Mouse (Mus musculus) heart, postnatal 4 days (tissue): ENCODE data around the gene Sprr2a1. TPM values are rescaled to one million over a fixed set of nuclear protein-coding genes. Genes with fewer than 3 reads are reported as not detected.

ENCODE experiments used
- total RNA-seq, 2 experiments: library from RNA; stranded (reverse); gene quantifications; 2 replicates each; pipeline ENCODE4 v1.2.3; 2021

The Sprr2a1 gene
- total RNA-seq, 2 experiments from 2014 or later = 0.19 TPM; not detected in 1

Other genes with a start within 250 kb of the Sprr2a1 start
- not detected for gene Pglyrp3, start 201.2 kb upstream of the Sprr2a1 start, total RNA-seq
- gene Lor, start 132.7 kb upstream of the Sprr2a1 start, total RNA-seq = under 1 TPM in 1 of 2 experiments, not detected in 1; 0.19 TPM
- gene Prr9, start 91.9 kb upstream of the Sprr2a1 start, total RNA-seq = not detected
- gene Lelp1, start 73.1 kb upstream of the Sprr2a1 start, total RNA-seq = not detected
- 1 to 10 TPM; 4.0 to 5.1 TPM for gene Sprr2a2, start 121 bp downstream of the Sprr2a1 start, total RNA-seq
- not detected for gene Sprr2a3, start 69.6 kb downstream of the Sprr2a1 start, total RNA-seq
- gene Sprr2b, start 100.8 kb downstream of the Sprr2a1 start, total RNA-seq = not detected
- gene Sprr2d, start 123.3 kb downstream of the Sprr2a1 start, total RNA-seq = not detected
- gene Sprr2e, start 136.3 kb downstream of the Sprr2a1 start, total RNA-seq = not detected
- gene Sprr2f, start 149.4 kb downstream of the Sprr2a1 start, total RNA-seq = not detected
- not detected for gene Sprr2h, start 169.9 kb downstream of the Sprr2a1 start, total RNA-seq
- gene Sprr2i, start 192.2 kb downstream of the Sprr2a1 start, total RNA-seq = not detected
- gene Sprr2j-ps, start 202.3 kb downstream of the Sprr2a1 start, total RNA-seq = not detected
- 1 to 10 TPM; 1.7 to 4.6 TPM for gene Gm9774, start 213.6 kb downstream of the Sprr2a1 start, total RNA-seq
- not detected for gene Sprr2k, start 216.8 kb downstream of the Sprr2a1 start, total RNA-seq
- gene Sprr1b, start 223.0 kb downstream of the Sprr2a1 start, total RNA-seq = not detected
- gene Sprr3, start 242.9 kb downstream of the Sprr2a1 start, total RNA-seq = not detected